Mouse (Mus musculus) left cerebral cortex, postnatal 25 days (tissue): ENCODE measurements around the gene Ssc4d. TPM values are rescaled to one million over a fixed set of nuclear protein-coding genes. Genes with fewer than 3 reads are reported as not detected.

Experiments used
- DNase-seq, 2 experiments: peaks; one replicate each; pipeline ENCODE4 v3.0.0; 2022; ENCODE audit warnings: low spot score in 2 of 2, mixed read lengths in 1 of 2
- intact Hi-C: fragments of 180-260 bp; cut with DNase I; formaldehyde crosslinking; loops from one replicate; pipeline ENCODE4 v1.15.1; 2025
- total RNA-seq, 2 experiments: library from RNA; stranded (reverse); gene quantifications; 2 replicates each; pipeline ENCODE4 v1.2.3; 2021

Ssc4d gene
- total RNA-seq, 2 experiments from 2014 or later, result 2.0 to 2.3 TPM

DNA sequence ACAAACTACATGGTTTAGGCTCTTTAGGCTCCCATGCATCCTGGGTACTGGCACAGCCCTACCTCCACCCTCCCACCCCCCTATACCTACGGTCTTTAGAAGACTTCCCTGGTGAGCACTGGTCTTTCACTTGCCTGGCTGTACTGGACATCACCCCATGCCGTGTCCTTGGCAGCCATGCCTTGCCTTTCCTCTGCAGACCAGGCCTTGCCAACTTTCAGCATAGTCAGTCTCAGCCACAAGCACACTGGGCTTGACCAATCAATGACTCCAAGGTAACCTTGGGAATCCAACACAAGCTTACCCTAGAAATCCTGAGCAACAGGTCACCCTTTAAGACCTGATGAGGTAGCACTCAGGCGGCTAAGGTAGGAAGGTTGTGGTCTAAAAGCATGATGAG, 57.7 kb downstream of the Ssc4d start:
- DNase-seq, result no peak
- intact Hi-C loops, result no loop called here

DNA sequence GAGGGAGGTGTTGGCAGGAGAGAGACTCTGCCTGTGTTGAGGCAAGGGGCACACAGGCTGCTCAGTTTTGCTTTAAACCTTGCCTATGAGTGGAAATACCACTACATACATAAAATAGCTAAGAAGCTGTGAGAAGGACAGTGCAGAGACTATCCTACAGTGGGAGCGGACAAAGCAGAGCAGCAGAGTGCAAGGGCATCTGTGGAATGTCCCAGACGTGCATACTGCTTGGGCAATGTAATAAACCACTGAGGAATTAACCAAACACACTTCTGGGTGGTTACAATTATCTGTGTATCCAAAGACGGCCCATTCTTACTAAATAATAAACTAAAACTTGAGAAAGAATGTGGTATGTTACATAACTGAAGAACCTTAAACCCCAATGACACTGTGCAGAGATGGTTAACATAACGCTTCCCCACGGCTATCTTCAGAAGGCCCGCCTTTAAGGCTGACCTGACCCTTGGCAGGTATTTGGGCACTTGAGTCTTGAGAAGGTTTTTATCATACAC, 58.2 kb downstream of the Ssc4d start:
- intact Hi-C loops, result no loop called here
- no peak for DNase-seq

GRCm38 (mm10) chr5:135914156-135914555, 60.2 kb downstream of the Ssc4d start:
- intact Hi-C loops, result no loop called here
- DNase-seq, result no peak

DNA sequence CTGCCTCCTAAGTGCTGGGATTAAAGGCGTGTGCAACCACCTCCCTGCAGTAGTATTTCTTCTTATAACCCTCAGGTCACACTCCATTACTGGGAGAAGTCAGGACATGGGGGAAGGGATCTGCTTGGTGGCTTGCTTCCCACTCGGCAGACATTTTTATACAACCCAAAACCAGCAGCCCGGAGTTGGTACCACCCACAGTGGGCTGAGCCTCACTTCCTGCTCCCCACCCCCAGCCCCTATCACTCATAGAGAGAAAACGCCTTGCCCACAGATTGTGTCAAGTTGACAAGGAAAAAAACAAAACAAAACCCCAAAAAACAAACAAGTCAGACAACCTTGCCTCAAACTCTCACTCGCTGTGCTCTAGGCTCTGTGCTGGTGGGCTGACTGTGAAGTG, 61.1 kb downstream of the Ssc4d start:
- intact Hi-C loops, result no loop called here

GRCm38 (mm10) chr5:135911633-135912220, 62.6 kb downstream of the Ssc4d start:
- no peak for DNase-seq
- intact Hi-C loops, result no loop called here

More for the DNA sequence above, 61.1 kb downstream of the Ssc4d start:
- no peak for DNase-seq

DNA sequence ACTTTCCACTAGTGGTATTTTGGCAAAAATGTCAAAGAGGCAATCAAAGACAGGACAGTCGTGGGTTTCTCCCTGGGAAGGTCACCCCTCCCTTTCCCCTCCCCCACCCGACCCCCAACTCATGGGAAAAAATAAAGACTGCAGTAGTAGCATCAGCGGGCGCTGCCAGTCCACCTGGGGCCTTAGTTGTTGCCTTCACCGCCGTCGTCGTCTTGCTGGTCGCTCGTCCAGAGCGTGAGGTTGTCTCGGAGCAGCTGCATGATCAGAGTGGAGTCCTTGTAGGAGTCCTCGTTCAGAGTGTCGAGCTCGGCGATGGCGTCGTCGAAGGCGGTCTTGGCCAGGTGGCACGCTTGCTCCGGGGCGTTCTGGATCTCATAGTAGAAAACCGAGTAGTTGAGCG, 63.5 kb downstream of the Ssc4d start:
- no peak for DNase-seq
- intact Hi-C loops, result no loop called here

Other genes with a start within 250 kb of the Ssc4d start
- gene Tmem120a, start 230.1 kb downstream of the Ssc4d start, total RNA-seq, result 10 to 100 TPM; 13.5 to 18.7 TPM
- gene Styxl1, start 196.1 kb downstream of the Ssc4d start, total RNA-seq, result not detected
- gene Mdh2, start 196.1 kb downstream of the Ssc4d start, total RNA-seq, result 100 to 1,000 TPM; 389 to 397 TPM
- gene Srrm3, start 167.6 kb downstream of the Ssc4d start, total RNA-seq, result 10 to 100 TPM; 85.4 to 98.1 TPM
- gene Hspb1, start 86.6 kb downstream of the Ssc4d start, total RNA-seq, result 10 to 100 TPM; 16.9 to 19.7 TPM
- 1,000 to 10,000 TPM; 1,217 to 1,308 TPM for gene Ywhag, start 39.9 kb downstream of the Ssc4d start, total RNA-seq
- gene Zp3, start 5.6 kb upstream of the Ssc4d start, total RNA-seq, result not detected
- gene Dtx2, start 20.3 kb upstream of the Ssc4d start, total RNA-seq, result 1 to 10 TPM; 8.5 to 8.7 TPM
- gene Upk3b, start 64.0 kb upstream of the Ssc4d start, total RNA-seq, result not detected
- gene Upk3bl, start 80.0 kb upstream of the Ssc4d start, total RNA-seq, result not detected
- gene Rasa4, start 109.4 kb upstream of the Ssc4d start, total RNA-seq, result 1 to 10 TPM; 3.5 to 5.0 TPM
- gene Polr2j, start 142.1 kb upstream of the Ssc4d start, total RNA-seq, result 10 to 100 TPM; 71.5 to 83.9 TPM
- gene Lrwd1, start 161.5 kb upstream of the Ssc4d start, total RNA-seq, result 10 to 100 TPM; 13.3 TPM
- gene Alkbh4, start 161.6 kb upstream of the Ssc4d start, total RNA-seq, result 1 to 10 TPM; 8.1 to 9.4 TPM
- 10 to 100 TPM; 57.1 to 60.1 TPM for gene Orai2, start 196.2 kb upstream of the Ssc4d start, total RNA-seq
- gene Prkrip1, start 224.4 kb upstream of the Ssc4d start, total RNA-seq, result 10 to 100 TPM; 36.8 to 37.1 TPM